Mouse (Mus musculus) kidney, adult 2 months (tissue): Measurements from ENCODE around the gene Ggt6. TPM values are rescaled to one million over a fixed set of nuclear protein-coding genes. Genes with fewer than 3 reads are reported as not detected.

Experiments
- DNase-seq: peaks from one replicate; pipeline ENCODE4 v3.0.0; 2021
- H3K27ac ChIP-seq: fragments of 200-500 bp; 2 replicates; pipeline ENCODE4 v1.5.1; 2012; ENCODE audit warnings: low read depth, low read length, control low read depth, inconsistent platforms; ENCODE audit not compliant: insufficient read depth
- H3K27me3 ChIP-seq: fragments of 200-500 bp; replicated peaks from 2 replicates; pipeline ENCODE4 v1.6.1; 2012; ENCODE audit warnings: mild to moderate bottlenecking, moderate library complexity, low read length, inconsistent platforms; ENCODE audit not compliant: control insufficient read depth, insufficient read depth
- H3K36me3 ChIP-seq: fragments of 200-500 bp; 2 replicates; pipeline ENCODE4 v1.6.1; 2012; ENCODE audit warnings: mild to moderate bottlenecking, moderate library complexity, low read length, inconsistent platforms; ENCODE audit not compliant: control insufficient read depth, insufficient read depth
- H3K4me1 ChIP-seq: fragments of 200-500 bp; 2 replicates; pipeline ENCODE4 v1.6.1; 2011; ENCODE audit warnings: low read length; ENCODE audit not compliant: control insufficient read depth, insufficient read depth
- H3K4me3 ChIP-seq: fragments of 200-500 bp; 2 replicates; pipeline ENCODE4 v1.5.1; 2011; ENCODE audit warnings: mild to moderate bottlenecking, low read depth, low read length, control low read depth; ENCODE audit not compliant: insufficient read depth
- CTCF ChIP-seq: fragments of 200-500 bp; conservative IDR thresholded peaks from 2 replicates; pipeline ENCODE4 v1.5.1; 2011; ENCODE audit warnings: low read depth, mild to moderate bottlenecking, control low read depth, low read length, moderate library complexity, mixed read lengths; ENCODE audit not compliant: insufficient read depth, insufficient read length
- POLR2A ChIP-seq: fragments of 200-500 bp; IDR thresholded peaks from one replicate; pipeline ENCODE4 v1.6.1; 2011; ENCODE audit warnings: low read depth, low read length, control low read depth
- WGBS: fragments of 180-500 bp; shearing (Covaris S2); methylation state at CpG from one replicate; pipeline ENCODE4 v1.1.7; 2018; 5-methylcytosine and 5-hydroxymethylcytosine counted together
- polyA plus RNA-seq: library from polyadenylated mRNA; depleted of rRNA; stranded (reverse); fragments of >200 nt; gene quantifications from 2 replicates; pipeline ENCODE4 v1.2.3, GENCODE M21; 2012

The Ggt6 gene
- polyA plus RNA-seq, 1 experiment: 24.3 TPM

GRCm38 (mm10) chr11:72418227-72418626 is 17.1 kb upstream of the Ggt6 start:
- peak; percentile 79 for DNase-seq
- Histone ChIP-seq H3K4me1 (peaks cover 12% of the 10 kb centered on the region), H3K27ac (no peak overlapping the region), H3K4me3 (no peak overlapping the region), H3K27me3 (no peaks in the 10 kb centered on the region), H3K36me3 (no peaks in the 10 kb centered on the region)
- WGBS: 33% methylated on average over 8 of the region's 8 CpGs
- TF ChIP-seq CTCF: no peak
- TF ChIP-seq POLR2A: no peak

DNA sequence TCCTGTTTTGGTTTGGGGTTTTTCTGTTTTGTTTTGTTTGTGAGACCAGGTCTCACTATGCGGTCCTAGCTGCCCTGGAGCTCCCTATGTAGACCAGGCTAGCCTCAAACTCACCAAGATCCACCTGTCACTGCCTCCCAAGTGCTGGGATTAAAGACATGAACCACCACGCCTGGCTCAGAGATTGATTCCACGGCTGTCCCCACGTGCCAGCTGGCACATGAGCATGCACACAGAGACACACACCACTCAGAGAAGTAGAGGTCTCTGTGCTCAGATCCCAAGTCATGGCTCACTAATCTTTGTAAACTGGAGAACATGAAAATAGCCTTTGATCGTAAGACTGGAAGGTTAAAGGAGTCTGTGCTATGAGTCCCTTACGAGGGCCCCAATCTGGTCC is 16.3 kb upstream of the Ggt6 start:
- WGBS: 69% methylated on average over 6 of the region's 6 CpGs
- H3K27me3 ChIP-seq: no peaks in the 10 kb centered on the region
- H3K4me3 ChIP-seq: no peak overlapping the region
- no peak for DNase-seq
- no peak overlapping the region for H3K27ac ChIP-seq
- no peaks in the 10 kb centered on the region for H3K36me3 ChIP-seq
- TF ChIP-seq CTCF: no peak
- no peak for TF ChIP-seq POLR2A
- peaks cover 12% of the 10 kb centered on the region for H3K4me1 ChIP-seq

- no peak for TF ChIP-seq POLR2A
- TF ChIP-seq CTCF: no peak
- peaks cover 12% of the 10 kb centered on the region for H3K4me1 ChIP-seq
- no peaks in the 10 kb centered on the region for H3K27me3 ChIP-seq
- no peak for DNase-seq
- WGBS: 91% methylated on average over 6 of the region's 6 CpGs
- H3K36me3 ChIP-seq: no peaks in the 10 kb centered on the region
- no peak overlapping the region for H3K4me3 ChIP-seq
- no peak overlapping the region for H3K27ac ChIP-seq
Observed at GRCm38 (mm10) chr11:72420460-72421122, 14.7 kb upstream of the Ggt6 start.

GRCm38 (mm10) chr11:72421518-72422278 is 13.6 kb upstream of the Ggt6 start:
- no peak overlapping the region for H3K27ac ChIP-seq
- no peaks in the 10 kb centered on the region for H3K27me3 ChIP-seq
- H3K4me1 ChIP-seq: peaks cover 12% of the 10 kb centered on the region
- no peak for DNase-seq
- H3K36me3 ChIP-seq: no peaks in the 10 kb centered on the region
- WGBS: 89% methylated on average over 11 of the region's 11 CpGs
- H3K4me3 ChIP-seq: no peak overlapping the region
- TF ChIP-seq POLR2A (no peak), CTCF (no peak)

GRCm38 (mm10) chr11:72423686-72424085 is 11.6 kb upstream of the Ggt6 start:
- Histone ChIP-seq H3K27ac (no peak overlapping the region), H3K4me1 (peaks cover 3% of the 10 kb centered on the region; the same call in 1 of the 2 replicates), H3K36me3 (no peaks in the 10 kb centered on the region), H3K4me3 (no peak overlapping the region), H3K27me3 (no peaks in the 10 kb centered on the region)
- 76% methylated on average over 4 of the region's 4 CpGs for WGBS
- TF ChIP-seq CTCF: no peak
- no peak for DNase-seq

- Histone ChIP-seq H3K4me3 (no peak overlapping the region), H3K27ac (no peak overlapping the region), H3K36me3 (no peaks in the 10 kb centered on the region), H3K4me1 (no peaks in the 10 kb centered on the region), H3K27me3 (no peaks in the 10 kb centered on the region)
- TF ChIP-seq POLR2A (no peak), CTCF (no peak)
- DNase-seq: no peak
Observed at GRCm38 (mm10) chr11:72425201-72425600, 10.1 kb upstream of the Ggt6 start.

GRCm38 (mm10) chr11:72426884-72427283 is 8.4 kb upstream of the Ggt6 start:
- Histone ChIP-seq H3K4me3 (no peak overlapping the region), H3K27me3 (no peaks in the 10 kb centered on the region), H3K27ac (no peak overlapping the region), H3K4me1 (no peaks in the 10 kb centered on the region), H3K36me3 (no peaks in the 10 kb centered on the region)
- 0 out of 2 replicates have a peak, but pooled peaks have one; percentile 7 for TF ChIP-seq CTCF
- no peak for TF ChIP-seq POLR2A
- DNase-seq: no peak
